Mouse (Mus musculus) intestine, embryonic 15.5 days (tissue): ENCODE measurements around the gene App. TPM values are rescaled to one million over a fixed set of nuclear protein-coding genes. Genes with fewer than 3 reads are reported as not detected.

Experiments
- ATAC-seq: fragments of 200-750 bp; cut with Nextera tagmentation; 2 replicates; pipeline ENCODE4 v1.8.0; 2017; ENCODE audit warnings: moderate TSS enrichment, moderate library complexity
- H3K27ac ChIP-seq: fragments of 300-500 bp; sonication (generic); 2 replicates; pipeline ENCODE4 v1.5.1; 2015; ENCODE audit warnings: mild to moderate bottlenecking, inconsistent platforms
- H3K27me3 ChIP-seq: fragments of 300-500 bp; sonication (generic); replicated peaks from 2 replicates; pipeline ENCODE4 v1.6.1; 2015; ENCODE audit warnings: inconsistent platforms
- H3K36me3 ChIP-seq: fragments of 300-500 bp; sonication (generic); 2 replicates; pipeline ENCODE4 v1.6.1; 2015; ENCODE audit warnings: inconsistent platforms
- H3K4me1 ChIP-seq: fragments of 300-500 bp; sonication (generic); replicated peaks from 2 replicates; pipeline ENCODE4 v1.6.1; 2015; ENCODE audit warnings: inconsistent platforms
- H3K4me2 ChIP-seq: fragments of 300-500 bp; sonication (generic); replicated peaks from 2 replicates; pipeline ENCODE4 v1.6.1; 2015; ENCODE audit warnings: mild to moderate bottlenecking, inconsistent platforms
- H3K4me3 ChIP-seq: fragments of 300-500 bp; sonication (generic); replicated peaks from 2 replicates; pipeline ENCODE4 v1.5.1; 2015; ENCODE audit warnings: inconsistent platforms
- H3K9ac ChIP-seq: fragments of 300-500 bp; sonication (generic); 2 replicates; pipeline ENCODE4 v1.6.1; 2015; ENCODE audit warnings: inconsistent platforms
- H3K9me3 ChIP-seq: fragments of 300-500 bp; sonication (generic); 2 replicates; pipeline ENCODE4 v1.6.1; 2016; ENCODE audit warnings: inconsistent platforms
- WGBS: fragments of 180-500 bp; shearing (Covaris S2); methylation state at CpG from one replicate; pipeline ENCODE4 v1.1.7; 2015; 5-methylcytosine and 5-hydroxymethylcytosine counted together
- polyA plus RNA-seq: library from polyadenylated mRNA; unstranded; fragments of >200 nt; fragmentation: Nextera tagmentation; extraction: Ambion mirVana; gene quantifications from 2 replicates; pipeline ENCODE4 v1.2.1, GENCODE M21; 2015

App gene
- polyA plus RNA-seq, 1 experiment from 2014 or later = 147 TPM

DNA sequence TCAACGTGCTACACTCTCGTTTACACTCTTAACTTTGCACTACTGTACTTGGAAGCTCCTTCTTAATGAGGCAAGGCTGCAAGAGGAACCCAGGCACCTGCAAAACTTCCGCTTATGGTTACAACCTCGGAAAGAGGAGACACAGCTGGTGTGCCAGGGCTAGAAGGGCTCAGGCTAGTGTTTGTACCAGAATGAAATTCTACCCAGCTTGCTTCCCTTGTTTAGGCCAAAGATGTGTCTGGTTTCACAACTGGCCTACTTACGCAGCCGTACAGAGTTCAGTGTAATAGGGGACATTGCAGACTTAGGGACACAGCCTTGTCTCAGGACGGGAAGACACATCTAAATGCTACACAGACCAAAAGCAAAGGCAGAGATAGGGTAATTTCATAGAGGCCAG, 173.3 kb downstream of the App start:
- Histone ChIP-seq H3K36me3 (peaks cover 3% of the 10 kb centered on the region), H3K9me3 (no peaks in the 10 kb centered on the region), H3K27ac (no peak overlapping the region), H3K4me3 (no peak overlapping the region), H3K4me1 (no peaks in the 10 kb centered on the region), H3K27me3 (no peaks in the 10 kb centered on the region), H3K9ac (no peak overlapping the region), H3K4me2 (no peak overlapping the region)
- WGBS = 73% methylated on average over 7 of the region's 7 CpGs
- no peak for ATAC-seq

DNA sequence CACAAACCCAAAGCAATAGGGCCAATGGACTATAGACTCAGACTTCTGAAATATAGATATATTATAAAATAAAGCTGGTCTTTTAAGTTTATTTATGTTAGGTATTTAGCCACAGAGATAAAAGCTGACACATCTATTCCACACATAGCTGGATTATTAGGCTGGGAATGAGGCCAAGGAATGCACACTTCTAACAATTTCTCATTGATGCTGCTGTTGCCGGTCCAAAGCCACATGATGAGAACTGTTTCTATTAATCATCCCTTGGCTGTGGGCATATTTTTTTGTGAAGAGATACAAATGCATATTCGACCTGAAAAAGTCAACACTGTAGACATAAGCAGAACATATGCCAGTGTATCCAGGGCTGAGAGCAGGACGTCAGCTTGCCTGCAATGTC, 176.0 kb downstream of the App start:
- WGBS = 53% methylated on average over 3 of the region's 3 CpGs
- Histone ChIP-seq H3K4me1 (no peaks in the 10 kb centered on the region), H3K36me3 (peaks cover 3% of the 10 kb centered on the region), H3K4me2 (no peak overlapping the region), H3K27me3 (no peaks in the 10 kb centered on the region), H3K4me3 (no peak overlapping the region), H3K9me3 (no peaks in the 10 kb centered on the region), H3K9ac (no peak overlapping the region), H3K27ac (no peak overlapping the region)
- no peak for ATAC-seq

DNA sequence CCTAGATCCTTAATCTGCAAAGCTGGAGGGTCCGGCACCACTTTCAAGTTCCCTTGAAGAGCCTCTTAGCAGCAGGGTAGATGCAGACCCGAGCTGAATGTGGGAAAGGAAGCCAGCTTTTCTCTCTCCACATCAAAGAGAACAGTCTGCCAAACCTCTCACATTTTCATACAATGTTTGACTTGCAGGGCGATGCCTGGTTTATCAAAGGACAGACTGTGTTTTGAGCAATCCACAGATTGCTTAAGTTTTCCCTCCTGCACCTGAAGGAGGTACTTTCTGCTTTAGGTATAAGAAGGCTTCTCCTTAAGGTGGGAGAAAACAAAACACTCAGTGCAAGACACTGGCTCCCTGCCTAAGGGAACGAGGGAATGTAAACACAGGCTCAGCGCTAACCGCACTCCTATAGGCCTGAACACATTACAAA, 178.1 kb downstream of the App start:
- Histone ChIP-seq H3K4me1 (no peaks in the 10 kb centered on the region), H3K27ac (no peak overlapping the region), H3K9me3 (no peaks in the 10 kb centered on the region), H3K9ac (no peak overlapping the region), H3K4me2 (no peak overlapping the region), H3K27me3 (no peaks in the 10 kb centered on the region), H3K4me3 (no peak overlapping the region), H3K36me3 (no peaks in the 10 kb centered on the region; the same call in 1 of the 2 replicates)
- ATAC-seq = peak; percentile 71
- WGBS = 37% methylated on average over 6 of the region's 6 CpGs

GRCm38 (mm10) chr16:84992888-84993287, 180.7 kb downstream of the App start:
- Histone ChIP-seq H3K36me3 (no peaks in the 10 kb centered on the region; the same call in 1 of the 2 replicates), H3K9me3 (no peaks in the 10 kb centered on the region), H3K27ac (no peak overlapping the region), H3K4me1 (no peaks in the 10 kb centered on the region), H3K4me3 (no peak overlapping the region), H3K4me2 (no peak overlapping the region), H3K9ac (no peak overlapping the region), H3K27me3 (no peaks in the 10 kb centered on the region)
- 91% methylated on average over 7 of the region's 7 CpGs for WGBS
- no peak for ATAC-seq

GRCm38 (mm10) chr16:84991011-84991410, 182.6 kb downstream of the App start:
- H3K4me1 ChIP-seq = no peaks in the 10 kb centered on the region
- no peak overlapping the region for H3K4me3 ChIP-seq
- H3K9me3 ChIP-seq = no peaks in the 10 kb centered on the region
- WGBS = 84% methylated on average over 4 of the region's 4 CpGs
- ATAC-seq = no peak
- H3K9ac ChIP-seq = no peak overlapping the region
- no peak overlapping the region for H3K27ac ChIP-seq
- no peaks in the 10 kb centered on the region for H3K27me3 ChIP-seq
- H3K4me2 ChIP-seq = no peak overlapping the region
- no peaks in the 10 kb centered on the region; the same call in 1 of the 2 replicates for H3K36me3 ChIP-seq

DNA sequence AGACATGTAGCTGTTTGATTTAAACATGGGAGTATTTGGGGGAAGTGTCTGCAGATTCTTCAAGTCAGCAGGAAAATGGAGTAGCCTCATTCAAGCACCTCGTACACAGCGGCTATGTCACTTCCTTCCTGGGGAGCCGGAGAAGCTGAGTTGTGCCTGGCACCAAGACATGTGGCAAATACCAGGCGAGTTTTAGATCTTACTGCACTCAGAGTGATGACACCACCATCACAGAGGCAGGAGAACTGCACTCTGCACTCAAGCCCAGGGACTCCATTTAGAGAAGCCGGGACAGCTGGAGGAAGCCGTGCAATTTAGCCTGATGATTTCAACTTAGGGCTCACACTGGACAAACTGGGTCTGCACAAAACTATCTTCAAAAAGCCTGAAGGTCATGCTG, 183.6 kb downstream of the App start:
- no peak overlapping the region for H3K27ac ChIP-seq

GRCm38 (mm10) chr16:84989476-84989875, 184.1 kb downstream of the App start:
- no peak overlapping the region for H3K27ac ChIP-seq
- H3K9me3 ChIP-seq = no peaks in the 10 kb centered on the region
- no peaks in the 10 kb centered on the region for H3K27me3 ChIP-seq
- no peak overlapping the region for H3K4me3 ChIP-seq
- WGBS = 86% methylated on average over 10 of the region's 10 CpGs
- no peaks in the 10 kb centered on the region; the same call in 1 of the 2 replicates for H3K36me3 ChIP-seq
- H3K9ac ChIP-seq = no peak overlapping the region
- no peaks in the 10 kb centered on the region for H3K4me1 ChIP-seq
- no peak for ATAC-seq
- H3K4me2 ChIP-seq = no peak overlapping the region

More for the DNA sequence above, 183.6 kb downstream of the App start:
- H3K27me3 ChIP-seq = no peaks in the 10 kb centered on the region
- H3K9me3 ChIP-seq = no peaks in the 10 kb centered on the region
- 67% methylated on average over 6 of the region's 6 CpGs for WGBS
- no peak for ATAC-seq
- H3K4me1 ChIP-seq = no peaks in the 10 kb centered on the region
- H3K4me3 ChIP-seq = no peak overlapping the region
- no peaks in the 10 kb centered on the region; the same call in 1 of the 2 replicates for H3K36me3 ChIP-seq
- no peak overlapping the region for H3K9ac ChIP-seq
- H3K4me2 ChIP-seq = no peak overlapping the region

- no peak overlapping the region for H3K27ac ChIP-seq
- H3K9me3 ChIP-seq = no peaks in the 10 kb centered on the region
- no peak overlapping the region for H3K4me3 ChIP-seq
- WGBS = 89% methylated on average over 8 of the region's 8 CpGs
- no peak for ATAC-seq
- no peak overlapping the region for H3K4me2 ChIP-seq
- no peaks in the 10 kb centered on the region for H3K4me1 ChIP-seq
- no peaks in the 10 kb centered on the region; the same call in 1 of the 2 replicates for H3K36me3 ChIP-seq
- no peaks in the 10 kb centered on the region for H3K27me3 ChIP-seq
- H3K9ac ChIP-seq = no peak overlapping the region
These were observed 185.8 kb downstream of the App start for GRCm38 (mm10) chr16:84987724-84988287.

DNA sequence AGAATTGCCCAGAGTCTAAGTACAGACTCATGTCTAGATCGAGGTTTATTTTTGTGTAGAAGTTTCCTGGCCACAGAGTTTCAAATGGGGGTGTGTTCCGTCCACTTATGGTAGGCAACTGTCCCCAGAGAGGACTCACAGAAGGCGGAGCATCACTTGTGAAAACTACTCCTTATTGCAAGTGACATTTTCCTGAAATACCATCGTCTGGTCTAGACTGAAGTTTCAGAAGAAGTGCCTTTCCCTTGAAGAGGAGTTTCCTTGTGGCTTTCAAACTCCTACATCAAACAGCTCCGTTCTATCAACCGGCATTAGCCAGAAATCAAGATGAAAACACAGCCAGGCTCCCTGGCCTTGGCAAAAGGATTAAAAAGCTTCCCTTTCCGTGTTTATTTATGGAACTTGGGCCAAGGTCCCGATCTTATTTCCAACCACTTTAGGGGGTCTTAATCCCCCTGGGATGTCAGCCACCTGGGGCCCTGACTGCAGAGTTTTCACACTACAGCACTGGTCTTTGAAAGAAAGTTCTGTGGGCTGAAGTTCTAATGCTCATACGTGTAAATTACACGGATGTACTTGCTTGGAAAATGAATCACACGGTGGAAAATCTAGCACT, 187.4 kb downstream of the App start:
- no peaks in the 10 kb centered on the region for H3K27me3 ChIP-seq
- H3K27ac ChIP-seq = no peak overlapping the region
- H3K4me3 ChIP-seq = no peak overlapping the region
- H3K4me2 ChIP-seq = no peak overlapping the region
- no peak for ATAC-seq
- H3K9me3 ChIP-seq = no peaks in the 10 kb centered on the region
- 57% methylated on average over 11 of the region's 11 CpGs for WGBS
- no peak overlapping the region for H3K9ac ChIP-seq
- no peaks in the 10 kb centered on the region for H3K36me3 ChIP-seq
- H3K4me1 ChIP-seq = no peaks in the 10 kb centered on the region

DNA sequence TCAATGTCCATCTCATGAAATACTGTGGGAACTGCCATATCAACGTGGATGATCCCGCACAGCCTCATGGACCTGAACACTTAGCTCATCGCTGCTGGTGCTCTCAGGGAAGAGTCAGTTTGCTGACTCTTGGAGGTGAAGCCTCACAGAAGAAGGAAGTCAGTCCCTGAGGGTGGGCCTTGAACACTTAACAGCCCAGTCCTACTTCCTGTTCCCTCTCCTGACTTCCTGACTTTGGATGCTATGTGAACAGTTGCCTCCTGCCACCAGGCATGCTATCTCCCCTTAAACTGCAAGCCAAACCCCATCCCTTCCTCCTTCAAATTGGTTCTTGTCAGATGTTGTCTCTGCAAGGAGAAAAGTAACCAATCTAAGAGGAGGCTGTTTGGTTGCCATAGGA, 188.2 kb downstream of the App start:
- 97% methylated on average over 3 of the region's 3 CpGs for WGBS
- Histone ChIP-seq H3K4me2 (no peak overlapping the region), H3K4me3 (no peak overlapping the region), H3K9me3 (no peaks in the 10 kb centered on the region), H3K27ac (no peak overlapping the region), H3K27me3 (no peaks in the 10 kb centered on the region), H3K9ac (no peak overlapping the region), H3K36me3 (no peaks in the 10 kb centered on the region), H3K4me1 (no peaks in the 10 kb centered on the region)
- no peak for ATAC-seq

DNA sequence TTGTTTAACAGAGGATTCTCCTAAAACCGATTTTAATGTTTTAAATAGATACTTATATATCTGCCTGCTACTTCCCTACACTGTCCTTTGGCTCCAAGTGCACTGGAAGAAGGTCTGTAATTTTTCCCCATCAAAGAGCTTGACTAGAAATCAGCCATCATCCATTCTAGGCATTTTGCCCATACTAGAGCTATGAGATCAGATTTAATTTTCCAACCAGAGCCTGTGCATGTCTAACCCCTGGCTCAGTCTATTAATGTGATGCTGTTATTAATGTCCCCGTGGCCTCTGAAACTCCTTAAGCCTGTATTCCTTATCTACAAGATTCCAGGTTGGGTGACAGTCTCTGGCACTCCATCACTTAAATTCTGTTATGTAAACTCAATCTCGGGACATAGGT, 190.1 kb downstream of the App start:
- Histone ChIP-seq H3K27ac (no peak overlapping the region), H3K4me1 (no peaks in the 10 kb centered on the region), H3K9me3 (no peaks in the 10 kb centered on the region), H3K4me2 (no peak overlapping the region), H3K9ac (no peak overlapping the region), H3K4me3 (no peak overlapping the region), H3K27me3 (no peaks in the 10 kb centered on the region), H3K36me3 (no peaks in the 10 kb centered on the region)
- 63% methylated on average over 3 of the region's 3 CpGs for WGBS
- no peak for ATAC-seq

DNA sequence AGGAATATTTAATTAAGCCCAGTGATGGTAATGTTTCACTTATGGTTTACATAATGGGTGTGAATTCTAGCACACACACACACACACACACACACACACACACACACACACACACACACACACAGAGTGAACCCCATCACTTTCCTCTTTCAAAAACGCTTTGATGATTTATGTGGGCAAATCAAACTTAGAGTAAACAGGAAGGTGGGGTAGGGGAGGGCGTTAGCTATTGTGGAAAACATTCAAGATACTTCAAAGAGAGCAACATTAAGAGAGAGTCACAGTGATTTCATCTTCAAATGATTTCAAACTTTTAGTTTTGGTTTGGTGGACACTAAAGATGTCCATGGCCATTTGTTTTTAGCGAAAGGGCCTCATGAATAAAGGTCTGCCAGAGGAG, 191.0 kb downstream of the App start:
- WGBS = 72% methylated on average over 3 of the region's 3 CpGs
- no peak for ATAC-seq
- H3K4me1 ChIP-seq = no peaks in the 10 kb centered on the region
- no peak overlapping the region for H3K27ac ChIP-seq
- no peak overlapping the region for H3K4me3 ChIP-seq
- 0 out of 2 replicates have a peak, but pooled peaks cover 3% of the 10 kb centered on the region for H3K36me3 ChIP-seq
- no peaks in the 10 kb centered on the region for H3K9me3 ChIP-seq
- H3K9ac ChIP-seq = no peak overlapping the region
- no peaks in the 10 kb centered on the region for H3K27me3 ChIP-seq
- H3K4me2 ChIP-seq = no peak overlapping the region

DNA sequence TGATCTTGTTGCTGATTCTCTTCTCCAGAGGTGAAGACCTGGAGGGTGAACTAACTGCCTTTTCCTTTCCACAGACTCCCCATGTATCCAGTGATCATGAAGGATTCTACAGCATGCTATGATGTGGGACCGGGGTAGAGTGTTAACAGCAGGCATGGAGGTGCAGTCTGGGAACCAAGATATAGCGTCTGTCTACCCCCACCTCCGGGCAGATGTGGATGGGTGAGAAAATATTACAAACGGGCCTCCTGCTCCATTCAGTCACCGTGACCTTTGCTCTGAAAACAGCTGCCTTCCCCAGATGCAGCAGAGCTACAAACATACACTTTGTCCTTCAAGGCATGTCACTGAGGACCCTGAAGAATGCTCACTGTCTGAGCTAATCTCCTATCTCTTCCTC, 195.0 kb downstream of the App start:
- ATAC-seq = no peak
- 0 out of 2 replicates have a peak, but pooled peaks cover 3% of the 10 kb centered on the region for H3K36me3 ChIP-seq
- no peak overlapping the region for H3K27ac ChIP-seq
- 50% methylated on average over 5 of the region's 5 CpGs for WGBS
- H3K4me1 ChIP-seq = no peaks in the 10 kb centered on the region
- H3K4me3 ChIP-seq = no peak overlapping the region
- no peak overlapping the region for H3K9ac ChIP-seq
- no peak overlapping the region for H3K4me2 ChIP-seq
- H3K27me3 ChIP-seq = no peaks in the 10 kb centered on the region
- H3K9me3 ChIP-seq = no peaks in the 10 kb centered on the region
